Mouse (Mus musculus): ENCODE data around the gene Mcmbp. TPM values are rescaled to one million over a fixed set of nuclear protein-coding genes. Genes with fewer than 3 reads are reported as not detected.

Gene Mcmbp
- polyA plus RNA-seq, 1 experiment, result 0.83 TPM

- Histone ChIP-seq H3K9me3 (ENCODE audit: control insufficient read depth, low read length) (peaks cover 2% of the 10 kb centered on the region; the same call in 1 of the 2 replicates), H3K4me3 (replicated peaks) (no peak overlapping the region), H3K36me3 (ENCODE audit: control insufficient read depth) (peaks cover 28% of the 10 kb centered on the region), H3K4me1 (ENCODE audit: control insufficient read depth) (peaks cover 50% of the 10 kb centered on the region), H3K27me3 (ENCODE audit: control insufficient read depth) (no peaks in the 10 kb centered on the region)
- TF ChIP-seq TAL1 (IDR thresholded peaks at IDR 0.05; ENCODE audit: low read length), result no peak
- no peak for TF ChIP-seq GATA1 (IDR thresholded peaks at IDR 0.05; ENCODE audit: low read length)
Measured at GRCm38 (mm10) chr7:128663906-128664305, 76.4 kb downstream of the Mcmbp start.

- H3K4me1 ChIP-seq (ENCODE audit: control insufficient read depth), result peaks cover 7% of the 10 kb centered on the region
- TF ChIP-seq GATA1 (IDR thresholded peaks at IDR 0.05; ENCODE audit: low read length) (no peak), TAL1 (IDR thresholded peaks at IDR 0.05; ENCODE audit: low read length) (no peak)
- no peak overlapping the region for H3K4me3 ChIP-seq (replicated peaks)
- H3K9me3 ChIP-seq (ENCODE audit: control insufficient read depth, low read length), result no peaks in the 10 kb centered on the region
- H3K27me3 ChIP-seq (ENCODE audit: control insufficient read depth), result no peaks in the 10 kb centered on the region
- peaks cover 3% of the 10 kb centered on the region; the same call in 1 of the 2 replicates for H3K36me3 ChIP-seq (ENCODE audit: control insufficient read depth)
Measured at GRCm38 (mm10) chr7:128656970-128657369, 83.3 kb downstream of the Mcmbp start.

Other genes with a start within 250 kb of the Mcmbp start
- gene Bag3, start 216.9 kb downstream of the Mcmbp start, polyA plus RNA-seq (2012), result 9.2 and 9.4 TPM in 2 replicates
- gene Inpp5f, start 129.2 kb downstream of the Mcmbp start, polyA plus RNA-seq (2012), result 0.02 and 0.05 TPM in 2 replicates
- 0.13 and 0.22 TPM in 2 replicates for gene Sec23ip, start 4.4 kb upstream of the Mcmbp start, polyA plus RNA-seq (2012)

Measured in erythroblast, embryonic 14.5 days (primary cell).